Mouse (Mus musculus) myocyte (in vitro differentiated cells): Measurements from ENCODE around the gene Celf2. TPM values are rescaled to one million over a fixed set of nuclear protein-coding genes. Genes with fewer than 3 reads are reported as not detected.

Experiments
- H3K27me3 ChIP-seq: one replicate; pipeline ENCODE4 v1.6.1; 2011; ENCODE audit not compliant: control insufficient read depth, insufficient read depth, insufficient read length
- H3K36me3 ChIP-seq: one replicate; pipeline ENCODE4 v1.6.1; 2011; ENCODE audit not compliant: control insufficient read depth, insufficient read depth
- H3K4me2 ChIP-seq: one replicate; pipeline ENCODE4 v1.6.1; 2011; ENCODE audit warnings: low read depth, control low read depth
- H3K4me3 ChIP-seq: one replicate; pipeline ENCODE4 v1.5.1; 2011; ENCODE audit warnings: mild to moderate bottlenecking, control low read depth, moderate library complexity
- H3K79me2 ChIP-seq: one replicate; pipeline ENCODE4 v1.6.1; 2011; ENCODE audit not compliant: control insufficient read depth, insufficient read depth
- H3ac ChIP-seq: one replicate; pipeline ENCODE4 v1.6.1; 2011; ENCODE audit not compliant: control insufficient read depth, insufficient read length
- CEBPB ChIP-seq: IDR thresholded peaks from 2 replicates; pipeline ENCODE4 v1.6.1; 2011; ENCODE audit warnings: mild to moderate bottlenecking, moderate library complexity; ENCODE audit not compliant: poor library complexity, insufficient read depth, severe bottlenecking
- E2F4 ChIP-seq: IDR thresholded peaks from one replicate; pipeline ENCODE4 v1.6.1; 2011; ENCODE audit warnings: mild to moderate bottlenecking, control low read depth, moderate library complexity; ENCODE audit not compliant: insufficient read depth
- MAX ChIP-seq: IDR thresholded peaks from one replicate; pipeline ENCODE4 v1.6.1; 2011; ENCODE audit warnings: low read depth, mild to moderate bottlenecking, control low read depth
- MYOD1 ChIP-seq, 3 experiments: IDR thresholded peaks; one replicate each; pipeline ENCODE4 v1.6.1; 2011; ENCODE audit warnings: control low read depth in 2 of 3, low read depth in 2 of 3, mild to moderate bottlenecking in 2 of 3, moderate library complexity in 1 of 3; ENCODE audit not compliant: insufficient read length in 2 of 3, control insufficient read depth in 1 of 3
- MYOG ChIP-seq, 3 experiments: IDR thresholded peaks; one replicate each; pipeline ENCODE4 v1.6.1; 2011; ENCODE audit warnings: control low read depth in 2 of 3, low read depth in 2 of 3, mild to moderate bottlenecking in 2 of 3; ENCODE audit not compliant: insufficient read length in 2 of 3, control insufficient read depth in 1 of 3, insufficient read depth in 1 of 3
- POLR2A ChIP-seq: IDR thresholded peaks from one replicate; pipeline ENCODE4 v1.6.1; 2011; ENCODE audit warnings: low read depth, mild to moderate bottlenecking, control low read depth, moderate library complexity; ENCODE audit not compliant: insufficient read length
- POLR2AphosphoS2 ChIP-seq: IDR thresholded peaks from one replicate; pipeline ENCODE4 v1.6.1; 2011; ENCODE audit warnings: low read depth, control low read depth; ENCODE audit not compliant: insufficient read length
- REST ChIP-seq: IDR thresholded peaks from one replicate; pipeline ENCODE4 v1.6.1; 2011; ENCODE audit warnings: mild to moderate bottlenecking, control low read depth, moderate library complexity; ENCODE audit not compliant: insufficient read depth, insufficient read length
- SRF ChIP-seq: IDR thresholded peaks from one replicate; pipeline ENCODE4 v1.6.1; 2011; ENCODE audit warnings: low read depth; ENCODE audit not compliant: control insufficient read depth, insufficient read length
- TCF12 ChIP-seq: IDR thresholded peaks from one replicate; pipeline ENCODE4 v1.6.1; 2011; ENCODE audit warnings: mild to moderate bottlenecking, control low read depth; ENCODE audit not compliant: poor library complexity, insufficient read depth, severe bottlenecking
- TCF3 ChIP-seq: IDR thresholded peaks from one replicate; pipeline ENCODE4 v1.6.1; 2011; ENCODE audit warnings: low read depth, control low read depth; ENCODE audit not compliant: insufficient read length
- USF1 ChIP-seq: IDR thresholded peaks from one replicate; pipeline ENCODE4 v1.6.1; 2011; ENCODE audit warnings: low read depth, mild to moderate bottlenecking, control low read depth, moderate library complexity
- polyA plus RNA-seq: library from polyadenylated mRNA; unstranded; fragments of >200 nt; fragmentation: generic; extraction: Trizol; gene quantifications from one replicate; pipeline ENCODE4 v1.2.1, GENCODE M21; 2012; ENCODE audit warnings: missing spikeins

Gene Celf2
- polyA plus RNA-seq, 1 experiment = 30.1 TPM

- TF ChIP-seq TCF3 = no peak
- TF ChIP-seq POLR2A = no peak
- TF ChIP-seq TCF12 = no peak
- no peak for TF ChIP-seq E2F4
- TF ChIP-seq SRF = no peak
- TF ChIP-seq MYOG (IDR thresholded peaks at IDR 0.05; ENCODE audit: control insufficient read depth in 1 of 3, insufficient read depth in 1 of 3, insufficient read length in 2 of 3, low read depth in 2 of 3) = no peak
- no peak for TF ChIP-seq REST
- TF ChIP-seq USF1 = no peak
- no peak for TF ChIP-seq POLR2AphosphoS2
- TF ChIP-seq MYOD1 (IDR thresholded peaks at IDR 0.05; ENCODE audit: control insufficient read depth in 1 of 3, insufficient read length in 2 of 3, low read depth in 2 of 3) = no peak
- TF ChIP-seq CEBPB = no peak
- TF ChIP-seq MAX = no peak
- Histone ChIP-seq H3K79me2 (no peaks in the 10 kb centered on the region), H3K4me2 (no peak overlapping the region), H3K4me3 (no peak overlapping the region), H3K36me3 (no peaks in the 10 kb centered on the region), H3K27me3 (no peaks in the 10 kb centered on the region), H3ac (no peak overlapping the region)
Observed at GRCm38 (mm10) chr2:7193413-7193812, 315.9 kb downstream of the Celf2 start.

- H3K4me3 ChIP-seq = no peak overlapping the region
- H3K4me2 ChIP-seq = no peak overlapping the region
- H3K36me3 ChIP-seq = no peaks in the 10 kb centered on the region
- no peak overlapping the region for H3ac ChIP-seq
- H3K79me2 ChIP-seq = no peaks in the 10 kb centered on the region
- H3K27me3 ChIP-seq = no peaks in the 10 kb centered on the region
- no peak for TF ChIP-seq USF1
- TF ChIP-seq MYOD1 (IDR thresholded peaks at IDR 0.05; ENCODE audit: control insufficient read depth in 1 of 3, insufficient read length in 2 of 3, low read depth in 2 of 3) = no peak
- TF ChIP-seq SRF = no peak
Observed at GRCm38 (mm10) chr2:7179186-7179585, 330.2 kb downstream of the Celf2 start.

GRCm38 (mm10) chr2:7173271-7174064, 335.9 kb downstream of the Celf2 start:
- H3K79me2 ChIP-seq = no peaks in the 10 kb centered on the region
- H3K36me3 ChIP-seq = no peaks in the 10 kb centered on the region
- no peak overlapping the region for H3ac ChIP-seq
- H3K4me2 ChIP-seq = no peak overlapping the region
- H3K27me3 ChIP-seq = no peaks in the 10 kb centered on the region
- H3K4me3 ChIP-seq = no peak overlapping the region
- no peak for TF ChIP-seq SRF
- no peak for TF ChIP-seq MYOD1 (IDR thresholded peaks at IDR 0.05; ENCODE audit: control insufficient read depth in 1 of 3, insufficient read length in 2 of 3, low read depth in 2 of 3)
- no peak for TF ChIP-seq TCF12
- no peak for TF ChIP-seq CEBPB
- no peak for TF ChIP-seq POLR2AphosphoS2
- no peak for TF ChIP-seq MAX
- TF ChIP-seq POLR2A = no peak
- no peak for TF ChIP-seq MYOG (IDR thresholded peaks at IDR 0.05; ENCODE audit: control insufficient read depth in 1 of 3, insufficient read depth in 1 of 3, insufficient read length in 2 of 3, low read depth in 2 of 3)
- no peak for TF ChIP-seq TCF3
- no peak for TF ChIP-seq REST

- TF ChIP-seq POLR2AphosphoS2 = no peak
- TF ChIP-seq USF1 = no peak
- TF ChIP-seq TCF12 = no peak
- Histone ChIP-seq H3K4me2 (no peak overlapping the region), H3K79me2 (no peaks in the 10 kb centered on the region), H3K36me3 (no peaks in the 10 kb centered on the region), H3K27me3 (no peaks in the 10 kb centered on the region), H3K4me3 (no peak overlapping the region), H3ac (no peak overlapping the region)
Observed at GRCm38 (mm10) chr2:7171087-7171696, 338.2 kb downstream of the Celf2 start.

- H3K4me2 ChIP-seq = no peak overlapping the region
- H3K79me2 ChIP-seq = no peaks in the 10 kb centered on the region
- no peaks in the 10 kb centered on the region for H3K36me3 ChIP-seq
- no peaks in the 10 kb centered on the region for H3K27me3 ChIP-seq
- H3K4me3 ChIP-seq = no peak overlapping the region
- no peak for TF ChIP-seq E2F4
- TF ChIP-seq MYOD1 (IDR thresholded peaks at IDR 0.05; ENCODE audit: control insufficient read depth in 1 of 3, insufficient read length in 2 of 3, low read depth in 2 of 3) = no peak
- no peak for TF ChIP-seq CEBPB
- no peak for TF ChIP-seq SRF
- TF ChIP-seq POLR2A = no peak
- TF ChIP-seq MAX = no peak
- no peak overlapping the region for H3ac ChIP-seq
Observed at GRCm38 (mm10) chr2:7165786-7166185, 343.6 kb downstream of the Celf2 start.
